Mouse (Mus musculus) frontal cortex, postnatal 25 days (tissue): ENCODE data around the gene L3mbtl1.

Source experiments
- DNase-seq, 2 experiments: peaks; one replicate each; pipeline ENCODE4 v3.0.0; 2022; ENCODE audit warnings: low spot score in 2 of 2

L3mbtl1 gene

DNA sequence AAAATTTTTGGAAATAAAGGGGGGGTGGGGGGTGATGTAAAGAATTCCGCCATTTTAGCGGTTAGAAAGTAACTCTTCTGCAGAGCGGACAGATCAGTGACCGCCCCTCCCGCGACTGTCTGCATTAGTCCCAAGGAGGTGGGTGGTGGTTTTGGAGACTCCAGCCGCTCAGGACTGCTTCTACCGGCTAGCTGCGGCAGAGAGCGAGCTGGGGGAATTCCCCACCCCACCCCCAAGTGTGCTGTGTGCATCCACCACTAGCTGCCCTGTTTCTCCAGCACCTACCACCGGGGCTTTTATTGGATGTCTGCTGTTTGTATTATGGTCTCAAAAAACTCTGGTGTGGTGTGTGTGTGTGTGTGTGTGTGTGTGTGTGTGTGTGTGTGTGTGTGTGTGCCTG, 659 bp downstream of the L3mbtl1 start:
- no peak for DNase-seq

DNA sequence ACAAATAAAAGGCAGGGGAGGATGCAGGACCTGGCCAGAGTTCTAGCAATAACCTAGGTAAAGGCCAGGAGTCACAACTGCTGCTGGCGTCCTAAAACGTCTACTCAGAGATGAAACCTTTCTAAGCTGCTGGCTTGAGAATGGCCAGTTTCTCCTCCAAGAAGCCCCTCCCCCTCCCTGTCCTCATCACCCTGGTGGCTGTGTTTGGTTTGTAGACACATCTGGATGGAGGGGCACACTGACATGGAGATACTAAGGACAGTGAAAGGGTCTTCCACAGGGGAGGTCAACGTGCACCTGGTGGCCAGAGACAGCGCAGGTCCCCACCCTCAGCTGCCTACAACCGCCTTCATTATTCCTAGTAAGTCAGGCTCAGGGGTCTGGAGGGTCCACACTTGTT, 3.7 kb downstream of the L3mbtl1 start:
- no peak for DNase-seq

DNA sequence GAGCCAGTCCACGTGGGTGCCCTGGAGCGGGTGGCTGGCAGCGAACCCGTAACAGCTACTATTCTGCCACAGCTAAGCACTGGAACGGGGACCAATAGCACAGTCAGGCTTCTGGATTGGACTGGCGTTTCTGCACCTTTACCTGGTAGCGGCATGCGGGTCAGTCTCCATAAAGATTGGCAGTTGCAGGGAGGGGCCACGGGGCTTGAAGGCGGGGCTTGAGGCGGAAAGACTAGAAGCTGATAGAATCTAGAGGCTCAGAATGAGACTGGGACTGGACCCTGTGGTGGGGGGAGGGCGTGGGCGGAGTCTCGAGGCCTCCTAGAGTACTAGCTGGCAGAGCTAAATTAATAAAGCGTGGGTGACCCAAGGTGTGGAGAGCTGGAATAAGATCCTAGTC, 4.5 kb downstream of the L3mbtl1 start:
- DNase-seq: no peak

DNA sequence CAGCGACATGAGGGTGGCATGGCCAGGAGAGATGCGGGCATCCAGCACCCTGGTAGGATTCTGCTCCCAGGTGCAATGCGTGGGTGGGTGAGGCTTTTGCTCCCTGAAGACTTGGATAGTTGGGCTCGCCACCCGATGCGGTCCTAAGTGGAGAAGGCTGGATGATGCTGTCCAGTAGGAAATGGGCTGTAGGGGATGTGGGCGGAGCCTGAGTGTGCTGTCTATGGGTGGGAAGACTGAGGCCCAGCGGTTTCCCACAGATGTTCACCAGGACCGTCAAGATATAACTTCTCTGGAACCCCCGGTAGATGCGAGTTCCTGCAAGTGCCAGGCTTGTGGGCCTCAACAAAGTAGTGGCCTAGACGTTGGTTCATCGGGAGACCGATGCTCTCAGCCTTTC, 4.9 kb downstream of the L3mbtl1 start:
- DNase-seq: no peak

DNA sequence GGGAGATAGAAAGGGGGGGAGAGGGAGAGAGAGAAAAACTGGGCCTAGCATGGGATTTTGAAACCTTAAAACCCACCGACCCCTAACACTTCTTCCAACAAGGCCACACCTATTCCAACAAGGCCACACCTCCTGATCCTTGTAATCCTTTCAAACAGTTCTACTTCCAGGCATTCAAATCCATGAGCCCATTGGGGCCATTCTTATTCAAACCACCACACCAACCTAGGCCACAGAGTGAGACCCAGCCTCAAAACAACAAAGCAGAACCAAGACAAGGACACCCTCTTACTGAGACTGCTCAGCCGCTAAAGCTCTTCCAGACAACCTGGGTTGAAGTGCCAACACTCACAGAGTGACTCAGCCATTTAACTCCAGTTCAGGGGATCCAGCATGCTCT, 7.5 kb downstream of the L3mbtl1 start:
- no peak for DNase-seq

DNA sequence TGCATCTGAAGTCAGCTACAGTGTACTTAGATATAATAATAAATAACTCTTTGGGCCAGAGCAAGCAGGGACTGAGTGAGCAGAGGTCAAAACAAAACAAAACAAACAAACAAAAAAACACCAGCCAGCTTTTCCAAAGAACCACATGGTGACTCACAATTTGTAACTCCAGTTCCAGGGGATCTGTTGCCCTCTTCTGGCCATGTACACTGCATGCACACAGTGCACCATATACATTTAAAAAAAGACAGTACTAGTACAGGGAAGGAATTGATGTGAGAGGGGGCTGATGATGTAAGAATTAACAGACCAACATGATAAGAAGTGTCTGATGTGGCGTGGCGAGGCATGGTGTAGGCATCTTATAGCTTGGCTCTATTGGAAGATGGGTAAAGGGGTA, 13.6 kb downstream of the L3mbtl1 start:
- DNase-seq: no peak

DNA sequence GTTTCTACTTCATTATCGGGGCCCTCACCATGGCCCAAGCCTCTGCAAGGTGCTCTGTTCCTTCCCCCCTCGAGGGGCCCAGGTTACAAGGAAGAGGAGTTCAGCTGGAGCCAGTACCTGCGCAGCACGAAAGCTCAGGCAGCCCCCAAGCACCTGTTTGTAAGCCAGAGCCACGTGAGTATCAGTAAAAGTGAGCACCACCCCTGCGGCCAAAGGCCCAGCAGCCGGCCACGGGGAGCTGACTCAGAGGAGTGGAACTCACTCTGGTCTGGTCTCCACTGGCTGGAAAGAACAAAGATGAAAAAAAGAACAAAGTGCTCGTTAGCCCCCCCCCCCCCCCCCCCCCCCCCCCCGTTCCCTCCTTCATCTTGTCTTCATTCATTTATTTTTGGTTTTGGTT, 18.0 kb downstream of the L3mbtl1 start:
- no peak for DNase-seq

DNA sequence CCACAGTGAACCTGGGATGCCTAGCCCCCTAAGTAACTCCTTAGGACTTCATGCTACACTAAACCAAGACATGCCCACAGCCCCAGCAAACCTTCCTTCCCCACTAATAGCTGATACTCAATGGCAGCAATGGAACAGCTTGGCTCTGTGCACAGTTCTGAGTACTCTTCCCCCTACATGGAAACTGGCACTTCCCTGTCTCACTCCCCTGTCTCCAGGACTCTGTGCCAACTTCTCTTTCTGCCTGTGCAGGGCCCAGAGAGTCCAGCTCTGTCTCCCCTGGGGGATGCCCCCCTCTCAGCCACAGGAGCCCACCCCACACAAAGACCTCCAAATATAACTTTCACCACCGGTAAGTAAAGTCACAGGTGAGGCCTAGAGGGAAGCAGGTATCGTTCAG, 23.5 kb downstream of the L3mbtl1 start:
- DNase-seq: no peak

DNA sequence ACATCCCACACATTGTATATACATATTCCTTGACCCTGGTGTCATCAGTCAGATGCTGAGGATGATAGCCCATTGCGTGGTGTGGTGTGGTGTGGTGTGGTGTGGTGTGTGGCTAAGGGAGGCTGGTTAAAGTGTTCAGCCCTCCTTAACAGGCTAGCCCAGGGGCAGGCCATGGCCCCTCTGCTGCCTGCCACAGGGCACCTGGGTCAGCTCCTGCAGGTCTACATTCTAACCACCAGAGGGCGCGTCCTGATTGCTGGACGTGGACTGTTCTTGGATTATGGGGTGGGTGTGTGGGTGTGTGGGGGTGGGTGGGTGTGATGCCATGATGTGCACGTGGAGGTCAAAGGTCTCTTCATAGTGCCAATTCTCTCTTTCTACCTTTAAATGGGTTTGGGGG, 25.1 kb downstream of the L3mbtl1 start:
- DNase-seq: no peak

DNA sequence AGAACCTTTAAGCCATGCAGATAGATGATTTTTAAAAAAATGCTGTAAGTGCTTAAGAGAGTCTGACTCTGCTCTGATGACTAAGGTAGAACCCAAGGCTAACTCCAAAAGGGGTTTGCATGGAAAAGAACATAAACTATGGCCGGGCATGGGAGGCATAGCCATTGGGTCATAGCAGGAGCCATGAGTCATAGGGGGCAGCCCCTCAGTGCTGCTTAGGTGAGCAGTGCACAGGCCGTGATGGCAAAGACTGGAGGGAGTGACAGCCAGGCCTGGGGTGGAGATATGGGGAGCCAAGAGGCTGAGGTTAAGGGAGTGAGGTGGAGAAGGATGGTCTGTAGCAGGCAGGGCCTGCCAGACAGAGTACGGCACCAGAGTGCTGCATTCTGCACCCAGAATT, 25.8 kb downstream of the L3mbtl1 start:
- no peak for DNase-seq

DNA sequence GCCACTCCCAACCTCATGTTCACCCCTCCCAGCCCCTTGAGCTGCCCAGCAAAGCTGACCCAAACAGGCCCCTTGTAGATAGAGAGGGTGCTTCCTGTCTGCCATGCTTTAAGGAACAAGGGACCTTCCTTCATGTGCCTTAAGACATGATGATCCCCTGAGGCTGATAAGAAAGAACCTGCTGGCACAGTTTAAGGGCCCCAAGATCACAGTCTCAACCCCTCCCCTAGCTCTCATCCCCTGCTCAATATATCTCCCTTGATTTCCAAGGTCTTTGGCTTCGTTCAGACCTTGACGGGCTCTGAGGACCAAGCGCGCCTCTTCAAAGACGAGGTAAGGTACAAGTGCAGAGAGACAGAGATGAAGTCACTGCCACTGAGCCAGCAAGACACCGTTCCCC, 27.6 kb downstream of the L3mbtl1 start:
- DNase-seq: no peak

DNA sequence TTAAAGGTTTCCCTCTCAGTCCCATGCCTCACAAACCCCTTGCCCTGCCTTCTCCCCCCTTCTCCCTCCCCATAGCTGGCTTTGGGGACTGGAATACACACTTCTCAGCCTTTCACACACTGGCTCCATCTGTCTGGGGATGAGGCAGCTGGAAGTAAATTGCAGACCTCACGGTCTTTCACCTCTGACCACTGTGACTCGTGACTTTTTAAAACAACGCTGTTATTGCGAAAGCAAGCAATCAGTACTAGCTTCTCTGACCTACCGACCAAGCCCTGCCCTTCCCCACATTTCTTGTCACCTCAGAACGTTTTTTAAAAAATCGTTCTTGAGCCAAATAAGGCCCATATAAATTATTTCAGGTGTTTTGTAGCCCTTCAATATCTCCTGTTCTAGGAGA, 29.5 kb downstream of the L3mbtl1 start:
- DNase-seq: no peak

DNA sequence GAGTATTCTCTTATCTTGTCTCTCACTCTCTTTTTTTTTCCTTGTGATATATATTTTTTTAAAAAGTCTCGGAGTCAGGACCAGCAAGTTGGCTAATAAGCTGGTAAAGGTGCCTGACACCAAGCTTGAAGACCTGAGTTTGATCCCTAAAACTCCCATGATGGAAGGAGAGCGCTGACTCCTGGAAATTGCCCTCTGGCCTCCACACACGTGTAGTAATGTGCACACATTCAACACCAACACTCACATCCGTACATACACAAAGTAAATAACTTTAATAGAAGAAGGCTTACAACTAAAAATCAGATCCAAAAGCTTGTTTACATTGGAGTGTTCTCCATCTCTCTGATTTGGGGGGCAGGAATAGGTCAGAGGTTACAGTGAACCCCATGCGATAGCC, 29.9 kb downstream of the L3mbtl1 start:
- DNase-seq: no peak

DNA sequence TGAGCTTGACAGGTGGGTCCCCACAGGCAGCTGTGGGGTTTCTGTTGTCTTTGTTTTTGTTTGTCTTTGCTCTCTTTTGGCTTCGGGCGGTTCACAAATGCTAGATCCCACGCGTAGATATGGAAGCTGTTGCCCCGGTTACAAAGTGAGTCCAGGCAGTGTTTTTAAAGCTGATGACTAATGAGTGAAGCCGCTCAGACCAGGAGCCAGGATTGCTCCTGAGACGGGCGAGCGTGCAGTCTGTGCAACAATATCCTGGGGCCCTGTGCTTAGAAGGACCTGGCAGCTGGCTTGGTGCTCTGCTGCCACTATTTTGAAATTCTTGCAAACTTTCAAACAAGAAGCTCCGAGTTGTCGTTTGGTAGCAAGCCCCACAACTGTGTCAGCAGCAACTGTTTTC, 30.4 kb downstream of the L3mbtl1 start:
- no peak for DNase-seq

DNA sequence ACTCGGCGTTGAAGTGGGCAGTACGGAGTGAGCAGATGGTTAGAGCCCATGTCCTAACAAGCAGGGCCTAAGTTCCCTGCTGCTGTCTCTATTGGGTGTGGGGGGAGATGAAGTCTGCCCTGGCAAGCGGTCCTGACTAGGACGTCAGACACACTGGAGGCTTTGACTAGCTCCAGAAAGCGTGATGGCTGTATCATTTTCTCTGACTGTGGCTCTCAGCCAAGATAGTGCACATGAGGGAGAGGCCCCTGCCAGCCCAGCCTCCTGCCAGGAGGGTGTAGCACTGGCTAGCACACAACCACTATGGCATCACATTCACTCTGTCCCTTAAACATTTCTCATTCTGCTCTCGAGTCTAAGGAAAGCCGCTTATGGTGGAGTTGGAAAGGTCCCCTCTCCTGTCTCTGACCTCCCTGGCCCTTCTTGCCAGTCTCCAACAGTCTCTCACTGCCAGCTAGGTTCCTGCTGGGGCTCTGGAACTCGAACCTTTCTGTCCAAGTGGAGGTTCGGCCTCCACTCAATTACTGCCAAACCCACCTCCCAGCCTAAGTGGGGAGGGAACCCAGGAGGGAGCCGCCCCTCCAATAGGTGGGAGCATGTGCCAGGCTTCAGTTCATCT, 32.0 kb downstream of the L3mbtl1 start:
- DNase-seq: no peak

DNA sequence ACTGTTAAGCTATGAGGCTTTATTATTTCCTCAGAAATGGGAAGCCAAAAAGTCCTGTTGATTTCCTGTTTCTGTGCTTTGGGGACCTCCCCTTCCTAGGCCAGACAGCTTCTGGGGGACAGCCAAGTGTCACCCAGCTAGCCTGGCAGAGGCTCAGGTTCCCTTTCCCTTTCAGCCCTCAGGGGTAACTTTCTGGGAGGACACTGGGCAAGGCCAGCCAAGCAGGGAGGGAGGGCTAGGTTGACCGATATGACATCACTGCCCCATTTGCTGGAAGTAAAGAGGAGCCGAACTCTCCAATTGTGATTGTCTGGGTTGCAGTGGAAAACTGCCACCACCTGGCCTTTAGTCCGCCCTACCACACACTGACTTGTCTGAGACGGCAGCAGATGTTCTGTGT, 32.7 kb downstream of the L3mbtl1 start:
- no peak for DNase-seq

DNA sequence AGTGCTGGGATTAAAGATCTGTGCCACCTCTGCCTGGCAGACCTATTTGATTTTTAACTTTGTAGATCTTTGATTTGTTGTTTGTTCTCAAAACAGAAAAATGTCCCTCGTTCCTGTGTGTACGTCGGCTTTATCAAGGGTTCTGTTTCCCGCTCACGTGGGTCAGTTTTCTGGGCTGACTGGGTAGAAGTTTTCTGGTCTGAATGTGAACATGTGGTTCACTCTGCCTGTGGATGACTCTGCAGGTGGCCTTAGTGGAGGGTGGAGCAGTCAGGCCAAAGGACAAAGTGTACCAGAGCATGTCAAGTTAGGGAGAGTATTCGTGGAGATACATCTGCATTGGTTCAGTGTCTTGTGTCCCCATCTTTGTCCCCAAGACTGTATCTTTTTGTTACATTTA, 41.1 kb downstream of the L3mbtl1 start:
- no peak for DNase-seq

DNA sequence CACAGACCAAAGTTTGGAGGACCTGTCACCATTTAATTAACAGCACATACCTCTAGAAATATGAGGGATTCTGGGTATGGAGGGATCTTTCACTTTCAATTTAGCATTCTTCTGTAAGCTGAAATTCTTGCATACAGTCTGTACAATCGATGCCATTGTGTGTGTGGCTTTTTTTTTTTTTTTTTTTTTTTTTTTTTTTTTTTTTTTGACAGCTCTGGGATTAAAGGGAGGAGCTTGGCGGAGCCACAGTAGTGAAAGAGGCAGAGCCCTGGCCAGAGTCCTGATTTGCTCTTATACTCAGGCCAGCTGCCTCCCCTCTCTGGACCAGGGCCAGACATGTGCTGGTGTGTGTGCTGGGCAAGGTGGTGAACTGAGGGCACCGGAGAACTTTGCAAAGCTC, 42.7 kb downstream of the L3mbtl1 start:
- DNase-seq: no peak

DNA sequence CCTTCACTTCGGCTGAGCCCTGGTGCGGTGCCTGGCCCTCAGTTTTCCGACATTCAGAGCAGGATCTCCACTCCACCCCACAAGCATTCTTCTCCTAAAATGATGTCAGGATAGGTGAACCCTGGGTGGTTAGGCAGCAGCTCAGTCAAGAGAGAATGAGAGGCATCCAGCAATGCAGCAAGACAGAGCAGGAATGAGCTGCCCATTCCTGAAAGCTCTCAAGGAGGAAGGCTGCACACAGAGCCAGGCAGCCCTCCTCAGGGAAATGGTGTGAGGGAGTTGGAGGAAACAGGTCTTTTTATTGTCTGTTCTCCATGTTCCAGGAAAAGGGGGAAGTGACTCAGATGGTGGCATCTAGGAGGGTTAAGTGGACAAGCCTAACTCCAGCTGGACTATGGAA, 43.5 kb downstream of the L3mbtl1 start:
- DNase-seq: no peak

DNA sequence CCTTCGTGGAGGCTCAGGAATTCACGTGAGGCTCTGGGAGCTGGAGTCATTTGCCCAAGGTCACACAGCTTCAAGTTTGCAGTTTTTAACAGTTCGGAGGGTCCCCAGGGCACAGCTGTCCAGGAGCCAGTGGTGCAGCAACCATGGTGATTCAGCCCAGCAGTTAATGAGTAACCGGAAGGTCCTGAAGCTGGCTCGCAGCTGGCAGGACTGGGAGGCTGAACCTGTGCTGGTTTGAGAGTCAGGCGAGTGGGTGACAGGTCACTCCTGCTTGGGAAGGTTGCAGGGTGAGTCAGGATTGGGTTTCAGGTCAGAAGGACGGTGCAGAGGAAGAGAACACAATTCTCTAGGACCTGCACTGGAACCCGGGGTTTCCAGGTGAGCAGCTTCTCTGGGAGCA, 43.9 kb downstream of the L3mbtl1 start, which contains the start of gene Sgk2:
Gene Sgk2, plus strand, starts transcription at position 113 of the 400 bp plus-strand sequence.
- DNase-seq: no peak

DNA sequence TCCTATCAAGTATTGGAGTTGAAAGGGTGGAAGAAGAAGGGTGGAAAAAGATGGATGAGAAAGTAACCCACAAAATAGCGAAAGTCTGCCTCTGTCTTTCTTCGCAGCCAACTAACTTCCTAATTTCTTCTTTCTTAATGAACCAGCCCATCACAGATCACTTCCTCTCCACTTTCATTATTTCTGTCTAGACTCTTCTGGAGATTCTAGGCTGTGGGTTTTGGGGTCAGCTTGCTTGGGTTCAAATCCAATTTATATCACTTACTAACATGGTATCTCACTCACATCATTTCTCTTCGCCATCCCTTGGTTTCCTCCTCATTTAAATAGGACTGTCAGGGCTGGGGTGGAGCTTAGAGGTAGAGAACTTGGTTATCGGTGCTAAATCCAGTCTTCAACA, 45.0 kb downstream of the L3mbtl1 start:
- no peak for DNase-seq

DNA sequence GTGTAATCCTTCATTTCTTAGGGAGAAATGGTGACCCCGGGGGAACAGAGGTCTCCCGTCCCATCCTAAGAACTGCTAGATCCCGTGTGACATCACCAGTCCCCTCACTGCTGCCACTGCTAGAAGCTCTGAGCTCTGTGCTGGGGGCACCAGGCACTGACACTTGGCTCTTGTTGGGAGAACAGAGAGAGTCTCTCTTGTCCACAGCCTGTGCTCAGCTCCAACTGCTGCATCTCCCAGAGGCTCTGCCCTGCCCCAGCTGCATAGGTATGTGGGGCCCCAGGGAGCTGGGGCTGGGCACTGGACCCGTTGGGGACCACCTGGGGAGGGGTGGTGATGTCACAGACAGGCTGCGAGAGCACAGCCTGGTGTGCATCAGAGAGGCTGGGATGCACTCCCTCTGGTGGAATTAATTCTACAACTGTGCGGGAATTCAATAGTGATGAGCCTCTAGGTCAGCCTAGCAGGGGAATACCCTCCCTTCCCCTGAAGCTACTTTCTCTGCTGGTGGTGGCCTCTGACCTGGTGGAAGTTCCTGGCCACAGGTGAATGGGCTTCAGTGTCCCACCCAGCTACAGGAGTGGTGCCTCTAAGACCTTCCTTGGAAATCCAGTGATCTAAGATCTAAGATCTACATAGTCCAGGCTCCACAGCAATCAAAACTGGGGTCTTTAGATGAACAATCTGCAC, 48.3 kb downstream of the L3mbtl1 start:
- no peak for DNase-seq

DNA sequence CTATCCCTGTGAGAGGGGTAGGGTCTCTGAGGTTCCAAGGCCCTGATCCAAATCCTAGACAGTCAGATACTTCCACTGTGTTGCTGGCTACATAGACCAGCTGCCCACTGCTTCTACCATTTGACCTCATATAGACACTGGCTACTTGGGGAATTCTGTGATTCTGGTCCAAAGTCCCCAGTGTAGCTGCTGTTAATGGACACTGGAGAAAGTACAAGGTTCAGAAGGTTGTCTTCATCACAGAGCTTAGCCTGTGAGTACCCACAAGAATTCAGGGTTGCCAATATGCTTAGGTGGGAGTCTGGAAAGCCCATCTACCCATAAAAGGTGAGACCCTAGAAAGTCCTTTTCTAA, 48.8 kb downstream of the L3mbtl1 start:
- no peak for DNase-seq
